Mouse (Mus musculus) lung, embryonic 16.5 days (tissue): ENCODE data around the gene Get4. TPM values are rescaled to one million over a fixed set of nuclear protein-coding genes. Genes with fewer than 3 reads are reported as not detected.

Experiments
- ATAC-seq: fragments of 200-750 bp; cut with Nextera tagmentation; 2 replicates; pipeline ENCODE4 v1.8.0; 2017; ENCODE audit warnings: low read depth, mild to moderate bottlenecking, moderate library complexity
- H3K27ac ChIP-seq: fragments of 300-500 bp; sonication (generic); 2 replicates; pipeline ENCODE4 v1.5.1; 2014; ENCODE audit warnings: mild to moderate bottlenecking, control low read depth, low read length
- H3K27me3 ChIP-seq: fragments of 300-500 bp; sonication (generic); 2 replicates; pipeline ENCODE4 v1.6.1; 2014; ENCODE audit warnings: low read depth, low read length, mixed read lengths; ENCODE audit not compliant: control insufficient read depth, insufficient read depth
- H3K36me3 ChIP-seq: fragments of 300-500 bp; sonication (generic); 2 replicates; pipeline ENCODE4 v1.6.1; 2014; ENCODE audit warnings: low read length; ENCODE audit not compliant: control insufficient read depth, insufficient read depth
- H3K4me1 ChIP-seq: fragments of 300-500 bp; sonication (generic); replicated peaks from 2 replicates; pipeline ENCODE4 v1.6.1; 2014; ENCODE audit warnings: low read length, mixed read lengths; ENCODE audit not compliant: control insufficient read depth, insufficient read depth
- H3K4me2 ChIP-seq: fragments of 300-500 bp; sonication (generic); 2 replicates; pipeline ENCODE4 v1.6.1; 2014; ENCODE audit warnings: low read depth, low read length, control low read depth
- H3K4me3 ChIP-seq: fragments of 300-500 bp; sonication (generic); 2 replicates; pipeline ENCODE4 v1.5.1; 2014; ENCODE audit warnings: mild to moderate bottlenecking, low read length, control low read depth
- H3K9ac ChIP-seq: fragments of 300-500 bp; sonication (generic); 2 replicates; pipeline ENCODE4 v1.6.1; 2014; ENCODE audit warnings: low read length, control low read depth
- H3K9me3 ChIP-seq: fragments of 300-500 bp; sonication (generic); 2 replicates; pipeline ENCODE4 v1.6.1; 2016; ENCODE audit warnings: low read length; ENCODE audit not compliant: control insufficient read depth
- WGBS: fragments of 180-500 bp; shearing (Covaris S2); extraction: QIAGEN DNeasy Blood & Tissue Kit; methylation state at CpG from one replicate; pipeline ENCODE4 v1.1.7; 2014; 5-methylcytosine and 5-hydroxymethylcytosine counted together
- polyA plus RNA-seq: library from polyadenylated mRNA; unstranded; fragments of >200 nt; fragmentation: Nextera tagmentation; extraction: Ambion mirVana; gene quantifications from 2 replicates; pipeline ENCODE4 v1.2.1, GENCODE M21; 2015

The Get4 gene
- polyA plus RNA-seq, 1 experiment from 2014 or later = 174 TPM

- no peaks in the 10 kb centered on the region for H3K9me3 ChIP-seq
- no peak overlapping the region for H3K9ac ChIP-seq
- H3K4me3 ChIP-seq = no peak overlapping the region
- H3K27me3 ChIP-seq = no peaks in the 10 kb centered on the region
- no peak overlapping the region for H3K27ac ChIP-seq
- H3K36me3 ChIP-seq = no peaks in the 10 kb centered on the region
- H3K4me2 ChIP-seq = no peak overlapping the region
- ATAC-seq = no peak
- 0 out of 2 replicates have a peak, but pooled peaks cover 3% of the 10 kb centered on the region for H3K4me1 ChIP-seq
- WGBS = 89% methylated on average over 10 of the region's 10 CpGs
These were observed 45.0 kb downstream of the Get4 start for GRCm38 (mm10) chr5:139297092-139297491.

- Histone ChIP-seq H3K4me1 (0 out of 2 replicates have a peak, but pooled peaks cover 3% of the 10 kb centered on the region), H3K9me3 (no peaks in the 10 kb centered on the region), H3K4me2 (no peak overlapping the region), H3K27ac (no peak overlapping the region), H3K27me3 (no peaks in the 10 kb centered on the region), H3K36me3 (no peaks in the 10 kb centered on the region), H3K9ac (no peak overlapping the region), H3K4me3 (no peak overlapping the region)
- no peak for ATAC-seq
- 76% methylated on average over 5 of the region's 5 CpGs for WGBS
These were observed 45.6 kb downstream of the Get4 start for GRCm38 (mm10) chr5:139297745-139298144.

- no peak overlapping the region for H3K9ac ChIP-seq
These were observed 50.0 kb downstream of the Get4 start for GRCm38 (mm10) chr5:139302101-139302500.

GRCm38 (mm10) chr5:139303646-139304061, 51.5 kb downstream of the Get4 start:
- no peak for ATAC-seq
- 83% methylated on average over 9 of the region's 9 CpGs for WGBS
- Histone ChIP-seq H3K9me3 (no peaks in the 10 kb centered on the region), H3K9ac (no peak overlapping the region), H3K36me3 (no peaks in the 10 kb centered on the region), H3K4me1 (0 out of 2 replicates have a peak, but pooled peaks cover 3% of the 10 kb centered on the region), H3K27me3 (no peaks in the 10 kb centered on the region), H3K4me3 (no peak overlapping the region), H3K27ac (no peak overlapping the region), H3K4me2 (no peak overlapping the region)

More at GRCm38 (mm10) chr5:139302101-139302500, 50.0 kb downstream of the Get4 start:
- WGBS = 92% methylated on average over 6 of the region's 6 CpGs
- no peak for ATAC-seq
- H3K27me3 ChIP-seq = no peaks in the 10 kb centered on the region
- H3K27ac ChIP-seq = no peak overlapping the region
- H3K4me1 ChIP-seq = 0 out of 2 replicates have a peak, but pooled peaks cover 3% of the 10 kb centered on the region
- no peaks in the 10 kb centered on the region for H3K36me3 ChIP-seq
- no peaks in the 10 kb centered on the region for H3K9me3 ChIP-seq
- H3K4me2 ChIP-seq = no peak overlapping the region
- H3K4me3 ChIP-seq = no peak overlapping the region

- Histone ChIP-seq H3K27ac (no peak overlapping the region), H3K4me1 (no peaks in the 10 kb centered on the region), H3K4me3 (no peak overlapping the region), H3K9me3 (no peaks in the 10 kb centered on the region), H3K9ac (no peak overlapping the region), H3K36me3 (no peaks in the 10 kb centered on the region), H3K4me2 (no peak overlapping the region), H3K27me3 (no peaks in the 10 kb centered on the region)
- ATAC-seq = no peak
- 58% methylated on average over 3 of the region's 3 CpGs for WGBS
These were observed 57.8 kb downstream of the Get4 start for GRCm38 (mm10) chr5:139309946-139310345.

DNA sequence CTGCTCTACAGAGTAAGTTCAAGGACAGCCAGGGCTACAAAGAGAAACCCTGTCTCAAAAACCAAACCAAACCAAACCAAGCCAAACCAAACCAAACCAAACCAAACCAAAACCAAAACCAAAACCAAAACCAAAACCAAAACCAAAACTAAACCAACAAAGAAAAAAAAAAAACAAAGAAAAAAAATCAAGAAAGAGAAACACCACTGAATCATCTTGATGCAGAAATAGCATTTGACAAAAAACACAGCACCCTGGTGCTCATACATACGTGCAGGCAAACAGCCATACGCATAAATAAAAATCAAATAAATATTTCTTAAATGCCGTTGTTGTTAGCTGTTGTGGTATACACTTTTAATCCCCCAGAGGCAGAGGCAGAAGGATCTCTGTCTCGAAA, 58.4 kb downstream of the Get4 start:
- H3K9me3 ChIP-seq = no peaks in the 10 kb centered on the region
- no peak for ATAC-seq
- no peak overlapping the region for H3K4me2 ChIP-seq
- H3K4me3 ChIP-seq = no peak overlapping the region
- H3K27ac ChIP-seq = no peak overlapping the region
- 85% methylated on average over 4 of the region's 4 CpGs for WGBS
- no peaks in the 10 kb centered on the region for H3K4me1 ChIP-seq
- no peaks in the 10 kb centered on the region for H3K27me3 ChIP-seq
- no peaks in the 10 kb centered on the region for H3K36me3 ChIP-seq
- no peak overlapping the region for H3K9ac ChIP-seq

- Histone ChIP-seq H3K27ac (no peak overlapping the region), H3K4me1 (no peaks in the 10 kb centered on the region), H3K9ac (no peak overlapping the region), H3K9me3 (no peaks in the 10 kb centered on the region), H3K4me2 (no peak overlapping the region), H3K27me3 (no peaks in the 10 kb centered on the region), H3K4me3 (no peak overlapping the region), H3K36me3 (no peaks in the 10 kb centered on the region)
- no peak for ATAC-seq
- WGBS = 85% methylated on average over 9 of the region's 9 CpGs
These were observed 59.7 kb downstream of the Get4 start for GRCm38 (mm10) chr5:139311822-139312221.

DNA sequence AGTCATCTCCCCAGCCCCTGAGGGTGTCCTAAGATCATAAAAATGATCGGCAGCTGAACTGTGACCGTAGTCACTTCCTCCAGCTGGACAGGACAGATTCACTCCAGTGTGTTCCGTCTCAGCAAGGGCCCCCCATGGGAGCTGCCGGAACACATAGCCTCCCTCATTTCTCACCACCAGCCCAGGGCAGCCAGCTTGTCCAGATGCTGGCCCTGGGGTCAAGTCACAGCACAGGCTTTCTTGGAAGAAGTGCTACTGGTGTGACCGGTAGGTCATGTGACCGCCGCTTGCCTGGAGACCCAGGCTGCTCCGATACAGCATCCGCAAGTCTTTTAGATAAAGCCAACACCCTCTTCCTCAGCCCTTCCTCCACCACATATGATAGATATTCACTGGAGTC, 61.4 kb downstream of the Get4 start:
- Histone ChIP-seq H3K4me3 (no peak overlapping the region), H3K4me2 (no peak overlapping the region), H3K27ac (no peak overlapping the region), H3K4me1 (no peaks in the 10 kb centered on the region), H3K9ac (no peak overlapping the region), H3K9me3 (no peaks in the 10 kb centered on the region), H3K36me3 (no peaks in the 10 kb centered on the region), H3K27me3 (no peaks in the 10 kb centered on the region)
- ATAC-seq = no peak
- WGBS = 78% methylated on average over 9 of the region's 9 CpGs

DNA sequence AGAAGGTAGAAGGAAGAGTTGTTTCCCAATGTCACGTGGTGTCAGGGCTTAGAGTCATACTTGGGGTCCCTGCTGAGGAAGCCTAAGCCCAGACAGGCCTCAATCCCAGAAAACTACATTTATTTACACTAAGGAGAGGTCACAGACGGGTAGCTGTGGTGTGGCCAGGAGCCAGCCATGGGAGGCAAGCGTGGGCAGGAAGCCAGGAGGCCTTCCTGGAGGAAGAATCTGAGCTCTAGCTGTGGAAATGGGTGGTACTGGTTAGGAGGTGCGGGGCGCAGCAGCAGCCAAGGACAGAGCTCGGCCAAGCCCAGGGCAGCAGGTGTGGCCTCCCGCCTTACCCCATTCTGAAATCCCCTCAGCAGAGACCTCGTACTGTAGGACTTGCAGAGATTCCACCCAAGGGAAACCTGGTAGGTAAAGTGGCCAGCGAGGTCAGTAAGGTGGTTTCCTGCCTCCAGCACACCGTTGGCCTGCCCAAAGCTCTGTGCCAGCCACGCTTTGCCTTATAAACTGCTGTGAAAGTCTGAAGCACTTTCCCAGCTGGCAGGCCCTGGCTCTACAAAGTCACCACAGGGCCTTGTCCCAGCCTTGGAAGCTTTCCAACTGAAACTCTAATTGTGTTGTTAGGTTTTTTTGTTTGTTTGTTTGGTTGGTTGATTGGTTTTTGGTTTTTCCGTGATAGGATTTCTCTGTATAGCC, 63.0 kb downstream of the Get4 start:
- ATAC-seq = no peak
- no peak overlapping the region for H3K9ac ChIP-seq
- no peaks in the 10 kb centered on the region for H3K9me3 ChIP-seq
- H3K4me3 ChIP-seq = no peak overlapping the region
- H3K36me3 ChIP-seq = no peaks in the 10 kb centered on the region
- no peaks in the 10 kb centered on the region for H3K4me1 ChIP-seq
- WGBS = 75% methylated on average over 12 of the region's 12 CpGs
- H3K4me2 ChIP-seq = no peak overlapping the region
- no peak overlapping the region for H3K27ac ChIP-seq
- no peaks in the 10 kb centered on the region for H3K27me3 ChIP-seq
